ENCODE assay signal across 22 mouse cellular contexts in genomic region chr12:73170794-73171193, GRCm38 (mm10). TPM values are rescaled to one million over a fixed set of nuclear protein-coding genes. Genes with fewer than 3 reads are reported as not detected.
DNase-seq lines count a peak whose midpoint lies in the region; ATAC-seq lines count a peak whose summit lies in the region.
"Had no signal": no experiment of that assay in that cellular context is flagged by ENCODE, and none has a peak within 500 bp of the region (broad histone marks: within the 10 kb centered on the region; RNA-seq: fewer than 3 reads in every experiment).

No protein-coding gene starts in this region.

- peak; percentile 14 for DNase-seq in CD4-positive helper T cell, adult 2 months (ENCODE audit: low read depth, low spot score)
- DNase-seq in induced T-regulatory cell, adult 2 months (ENCODE audit: low read depth) = peak; percentile 19
- no peak for DNase-seq in kidney, adult 11 months
- DNase-seq in frontal cortex, postnatal 10 days (ENCODE audit: low spot score in 2 of 2) = no peak
- no peak for DNase-seq in liver
- DNase-seq: adrenal gland, adult 8-10 months; adrenal gland, postnatal 25 days; B cell, adult 2 months; cerebellum, adult 11-12 months; cerebellum, adult 9-10 months; cerebellum, postnatal 14 days; gastrocnemius, postnatal 25 days; heart, adult 18-20 months; heart, postnatal 10 days; heart, postnatal 36 days; kidney, adult 18-20 months had no signal

- ATAC-seq in CD4-positive, CD25-positive, alpha-beta regulatory T cell, adult 4 months = peak; percentile 85
- ATAC-seq: forebrain, embryonic 13.5 days; forebrain, embryonic 16.5 days; hindbrain, postnatal 0 days; intestine, embryonic 15.5 days; Patski had no signal

RNA-seq across cellular contexts. Expression of gene Mnat1, which starts 47.3 kb away (rescaled TPM):
- 10 to 100 TPM; 29.4 to 31.4 TPM for polyA plus RNA-seq in CD4-positive, CD25-positive, alpha-beta regulatory T cell, adult 4 months (2017; shearing (Covaris generic))

RNA-seq across cellular contexts. Expression of gene Six4, which starts 57.5 kb away (rescaled TPM):
- under 1 TPM in 1 of 2 experiments, not detected in 1; 0.16 TPM for polyA plus RNA-seq in CD4-positive, CD25-positive, alpha-beta regulatory T cell, adult 4 months (2017; shearing (Covaris generic))

Comparison
In these comparisons a context has a peak if more than half of its experiments do, and no peak if none do; other contexts are left out.
1. DNase-seq: peak in CD4-positive helper T cell, adult 2 months (single experiment) and induced T-regulatory cell, adult 2 months (single experiment); none in kidney, adult 11 months (single experiment), frontal cortex, postnatal 10 days (0 of 2) and liver (single experiment).